23 mouse cellular contexts compared by ENCODE assay signal in genomic region chr4:125522931-125523330, GRCm38 (mm10). TPM values are rescaled to one million over a fixed set of nuclear protein-coding genes. Genes with fewer than 3 reads are reported as not detected.
A peak's percentile ranks its signal among the peaks of the same experiment; 100 is the strongest.
DNase-seq lines count a peak whose midpoint lies in the region; ATAC-seq lines count a peak whose summit lies in the region.
"Had no signal": no experiment of that assay in that cellular context is flagged by ENCODE, and none has a peak within 500 bp of the region (broad histone marks: within the 10 kb centered on the region; RNA-seq: fewer than 3 reads in every experiment).

No protein-coding gene starts in this region.

- H3K9ac ChIP-seq in forebrain, embryonic 11.5 days (ENCODE audit: low read length): no peak overlapping the region
- H3K9ac ChIP-seq in forebrain, embryonic 14.5 days (ENCODE audit: low read length): no peak overlapping the region

- H3K4me3 ChIP-seq in forebrain, embryonic 11.5 days (ENCODE audit: low read depth, low read length): no peak overlapping the region
- H3K4me3 ChIP-seq in forebrain, embryonic 14.5 days (ENCODE audit: low read depth, low read length): no peak overlapping the region

- H3K9me3 ChIP-seq in forebrain, embryonic 11.5 days (ENCODE audit: control insufficient read depth, low read length): no peaks in the 10 kb centered on the region
- H3K9me3 ChIP-seq in forebrain, embryonic 14.5 days (replicated peaks; ENCODE audit: control insufficient read depth, low read length): no peaks in the 10 kb centered on the region

- WGBS in forebrain, embryonic 11.5 days: 55% methylated on average over 7 of the region's 7 CpGs
- WGBS in forebrain, embryonic 14.5 days: 54% methylated on average over 7 of the region's 7 CpGs

- no peaks in the 10 kb centered on the region for H3K4me1 ChIP-seq in forebrain, embryonic 11.5 days (replicated peaks; ENCODE audit: control insufficient read depth, insufficient read depth, low read length)
- no peaks in the 10 kb centered on the region for H3K4me1 ChIP-seq in forebrain, embryonic 14.5 days (ENCODE audit: control insufficient read depth, insufficient read depth, low read length)

- no peaks in the 10 kb centered on the region for H3K36me3 ChIP-seq in forebrain, embryonic 11.5 days (ENCODE audit: control insufficient read depth, insufficient read depth, low read length)
- H3K36me3 ChIP-seq in forebrain, embryonic 14.5 days (ENCODE audit: control insufficient read depth, insufficient read depth, low read length): no peaks in the 10 kb centered on the region
- H3K36me3 ChIP-seq: G1E had no signal

- ATAC-seq in forebrain, embryonic 11.5 days (replicated peaks; ENCODE audit: low FRiP score): no peak
- no peak for ATAC-seq in forebrain, embryonic 14.5 days
- ATAC-seq: activated CD4-positive, CD25-positive, alpha-beta regulatory T cell, adult 4 months; CD4-positive, CD25-positive, alpha-beta regulatory T cell, adult 4 months; Patski had no signal

- DNase-seq in ES-CJ7 (ENCODE audit: low read depth, low spot score) (peak; percentile 44), R1 (ENCODE audit: low read depth, low spot score) (peak; percentile 55), ZHBTc4 (ENCODE audit: low read depth, low spot score) (peak; percentile 70)
- no peak for DNase-seq in forebrain, embryonic 11.5 days (ENCODE audit: low spot score)
- DNase-seq in forebrain, embryonic 14.5 days (ENCODE audit: low spot score): no peak
- DNase-seq in lung, adult 18-20 months: no peak
- DNase-seq: adrenal gland, adult 2 months; adrenal gland, adult 8-10 months; adrenal gland, postnatal 10 days; adrenal gland, postnatal 14 days; adrenal gland, postnatal 25 days; adrenal gland, postnatal 36 days; B cell, adult 2 months; cerebellum, adult 11 months; cerebellum, adult 11-12 months; cerebellum, adult 18-20 months; cerebellum, adult 2 months; cerebellum, adult 8-10 months; cerebellum, adult 9-10 months had no signal

- no peak overlapping the region for H3K4me2 ChIP-seq in forebrain, embryonic 11.5 days (ENCODE audit: low read depth, low read length, severe bottlenecking)
- no peak overlapping the region for H3K4me2 ChIP-seq in forebrain, embryonic 14.5 days (ENCODE audit: low read length)

- H3K27ac ChIP-seq in forebrain, embryonic 11.5 days (ENCODE audit: low read depth, low read length): no peak overlapping the region
- H3K27ac ChIP-seq in forebrain, embryonic 14.5 days (ENCODE audit: low read depth, low read length): no peak overlapping the region

- no peaks in the 10 kb centered on the region for H3K27me3 ChIP-seq in forebrain, embryonic 11.5 days (ENCODE audit: control insufficient read depth, insufficient read depth, low read length)
- H3K27me3 ChIP-seq in forebrain, embryonic 14.5 days (replicated peaks; ENCODE audit: control insufficient read depth, insufficient read depth, low read length): 0 out of 2 replicates have a peak, but pooled peaks cover 3% of the 10 kb centered on the region

RNA-seq across cellular contexts. Expression of gene Grik3, which starts 32.4 kb away (rescaled TPM):
- polyA plus RNA-seq in forebrain, embryonic 11.5 days (2014; fragmentation: Nextera tagmentation; extraction: Ambion mirVana): 2.0 and 2.7 TPM in 2 replicates
- polyA plus RNA-seq in forebrain, embryonic 14.5 days (2014; fragmentation: Nextera tagmentation; extraction: Ambion mirVana): 4.3 and 5.7 TPM in 2 replicates
- polyA plus RNA-seq: activated CD4-positive, CD25-positive, alpha-beta regulatory T cell, adult 4 months; CD4-positive, CD25-positive, alpha-beta regulatory T cell, adult 4 months; G1E; Patski had no signal

Comparison
In these comparisons a context has a peak if more than half of its experiments do, and no peak if none do; other contexts are left out.
1. DNase-seq: peak in ES-CJ7 (single experiment), R1 (single experiment) and ZHBTc4 (single experiment); none in forebrain, embryonic 11.5 days (single experiment), forebrain, embryonic 14.5 days (single experiment) and lung, adult 18-20 months (0 of 2).